Mouse (Mus musculus): Measurements from ENCODE around the gene Odf2l. TPM values are rescaled to one million over a fixed set of nuclear protein-coding genes. Genes with fewer than 3 reads are reported as not detected.

Gene Odf2l
- polyA plus RNA-seq, 1 experiment from 2014 or later, result 13.1 TPM

- Histone ChIP-seq H3K4me3 (ENCODE audit: low read length) (no peak overlapping the region), H3K4me1 (ENCODE audit: control insufficient read depth, insufficient read depth, low read length) (no peaks in the 10 kb centered on the region), H3K36me3 (ENCODE audit: control insufficient read depth, insufficient read depth, low read length) (0 out of 2 replicates have a peak, but pooled peaks cover 3% of the 10 kb centered on the region), H3K27me3 (replicated peaks; ENCODE audit: control insufficient read depth, insufficient read depth, low read length) (no peaks in the 10 kb centered on the region), H3K9ac (ENCODE audit: low read depth, low read length) (no peak overlapping the region), H3K9me3 (ENCODE audit: control insufficient read depth, low read length) (no peaks in the 10 kb centered on the region), H3K27ac (ENCODE audit: low read length) (no peak overlapping the region), H3K4me2 (ENCODE audit: low read depth, low read length) (no peak overlapping the region)
- no peak for ATAC-seq
- 86% methylated on average over 2 of the region's 2 CpGs for WGBS
These were observed 8.2 kb downstream of the Odf2l start for GRCm38 (mm10) chr3:145126618-145127017.

- no peaks in the 10 kb centered on the region for H3K9me3 ChIP-seq (ENCODE audit: control insufficient read depth, low read length)
- no peak overlapping the region for H3K9ac ChIP-seq (ENCODE audit: low read depth, low read length)
- H3K4me1 ChIP-seq (ENCODE audit: control insufficient read depth, insufficient read depth, low read length), result peaks cover 2% of the 10 kb centered on the region; the same call in 1 of the 2 replicates
- no peak overlapping the region for H3K27ac ChIP-seq (ENCODE audit: low read length)
- H3K4me2 ChIP-seq (ENCODE audit: low read depth, low read length), result no peak overlapping the region
- H3K4me3 ChIP-seq (ENCODE audit: low read length), result no peak overlapping the region
- H3K36me3 ChIP-seq (ENCODE audit: control insufficient read depth, insufficient read depth, low read length), result 0 out of 2 replicates have a peak, but pooled peaks cover 3% of the 10 kb centered on the region
- no peak for ATAC-seq
- H3K27me3 ChIP-seq (replicated peaks; ENCODE audit: control insufficient read depth, insufficient read depth, low read length), result no peaks in the 10 kb centered on the region
These were observed 11.0 kb downstream of the Odf2l start for GRCm38 (mm10) chr3:145129356-145129755.

GRCm38 (mm10) chr3:145131210-145131868 is 13.0 kb downstream of the Odf2l start:
- no peak overlapping the region for H3K27ac ChIP-seq (ENCODE audit: low read length)
- no peak overlapping the region for H3K9ac ChIP-seq (ENCODE audit: low read depth, low read length)
- no peaks in the 10 kb centered on the region for H3K27me3 ChIP-seq (replicated peaks; ENCODE audit: control insufficient read depth, insufficient read depth, low read length)
- peak; percentile 63; the same call in 1 of the 2 replicates for ATAC-seq
- H3K4me2 ChIP-seq (ENCODE audit: low read depth, low read length), result no peak overlapping the region
- H3K9me3 ChIP-seq (ENCODE audit: control insufficient read depth, low read length), result no peaks in the 10 kb centered on the region
- 16% methylated on average over 3 of the region's 3 CpGs for WGBS
- peaks cover 2% of the 10 kb centered on the region; the same call in 1 of the 2 replicates for H3K4me1 ChIP-seq (ENCODE audit: control insufficient read depth, insufficient read depth, low read length)
- 0 out of 2 replicates have a peak, but pooled peaks cover 3% of the 10 kb centered on the region for H3K36me3 ChIP-seq (ENCODE audit: control insufficient read depth, insufficient read depth, low read length)
- H3K4me3 ChIP-seq (ENCODE audit: low read length), result no peak overlapping the region

- Histone ChIP-seq H3K27ac (ENCODE audit: low read length) (no peak overlapping the region), H3K4me3 (ENCODE audit: low read length) (no peak overlapping the region), H3K9me3 (ENCODE audit: control insufficient read depth, low read length) (no peaks in the 10 kb centered on the region), H3K36me3 (ENCODE audit: control insufficient read depth, insufficient read depth, low read length) (no peaks in the 10 kb centered on the region), H3K4me2 (ENCODE audit: low read depth, low read length) (no peak overlapping the region), H3K9ac (ENCODE audit: low read depth, low read length) (no peak overlapping the region), H3K27me3 (replicated peaks; ENCODE audit: control insufficient read depth, insufficient read depth, low read length) (no peaks in the 10 kb centered on the region), H3K4me1 (ENCODE audit: control insufficient read depth, insufficient read depth, low read length) (no peaks in the 10 kb centered on the region)
- 62% methylated on average over 4 of the region's 4 CpGs for WGBS
- ATAC-seq, result peak; percentile 42; the same call in 1 of the 2 replicates
These were observed 21.8 kb downstream of the Odf2l start for GRCm38 (mm10) chr3:145140236-145140635.

- Histone ChIP-seq H3K36me3 (ENCODE audit: control insufficient read depth, insufficient read depth, low read length) (no peaks in the 10 kb centered on the region), H3K27ac (ENCODE audit: low read length) (no peak overlapping the region), H3K4me2 (ENCODE audit: low read depth, low read length) (no peak overlapping the region), H3K4me1 (ENCODE audit: control insufficient read depth, insufficient read depth, low read length) (no peaks in the 10 kb centered on the region), H3K9ac (ENCODE audit: low read depth, low read length) (no peak overlapping the region), H3K4me3 (ENCODE audit: low read length) (no peak overlapping the region), H3K27me3 (replicated peaks; ENCODE audit: control insufficient read depth, insufficient read depth, low read length) (no peaks in the 10 kb centered on the region), H3K9me3 (ENCODE audit: control insufficient read depth, low read length) (no peaks in the 10 kb centered on the region)
- no peak for ATAC-seq
These were observed 24.5 kb downstream of the Odf2l start for GRCm38 (mm10) chr3:145142925-145143324.

GRCm38 (mm10) chr3:145143856-145144255 is 25.5 kb downstream of the Odf2l start:
- H3K4me3 ChIP-seq (ENCODE audit: low read length), result no peak overlapping the region
- no peak overlapping the region for H3K27ac ChIP-seq (ENCODE audit: low read length)
- H3K4me1 ChIP-seq (ENCODE audit: control insufficient read depth, insufficient read depth, low read length), result no peaks in the 10 kb centered on the region
- H3K36me3 ChIP-seq (ENCODE audit: control insufficient read depth, insufficient read depth, low read length), result no peaks in the 10 kb centered on the region
- no peak overlapping the region for H3K4me2 ChIP-seq (ENCODE audit: low read depth, low read length)
- no peak overlapping the region for H3K9ac ChIP-seq (ENCODE audit: low read depth, low read length)
- 86% methylated on average over 10 of the region's 10 CpGs for WGBS
- no peaks in the 10 kb centered on the region for H3K9me3 ChIP-seq (ENCODE audit: control insufficient read depth, low read length)
- no peak for ATAC-seq
- H3K27me3 ChIP-seq (replicated peaks; ENCODE audit: control insufficient read depth, insufficient read depth, low read length), result no peaks in the 10 kb centered on the region

GRCm38 (mm10) chr3:145146871-145147270 is 28.5 kb downstream of the Odf2l start:
- 80% methylated on average over 9 of the region's 9 CpGs for WGBS
- Histone ChIP-seq H3K9ac (ENCODE audit: low read depth, low read length) (no peak overlapping the region), H3K27me3 (replicated peaks; ENCODE audit: control insufficient read depth, insufficient read depth, low read length) (no peaks in the 10 kb centered on the region), H3K4me3 (ENCODE audit: low read length) (no peak overlapping the region), H3K4me1 (ENCODE audit: control insufficient read depth, insufficient read depth, low read length) (no peaks in the 10 kb centered on the region), H3K4me2 (ENCODE audit: low read depth, low read length) (no peak overlapping the region), H3K9me3 (ENCODE audit: control insufficient read depth, low read length) (no peaks in the 10 kb centered on the region), H3K36me3 (ENCODE audit: control insufficient read depth, insufficient read depth, low read length) (no peaks in the 10 kb centered on the region), H3K27ac (ENCODE audit: low read length) (no peak overlapping the region)
- peak; percentile 56 for ATAC-seq

GRCm38 (mm10) chr3:145147483-145147882 is 29.1 kb downstream of the Odf2l start:
- no peak for ATAC-seq
- Histone ChIP-seq H3K36me3 (ENCODE audit: control insufficient read depth, insufficient read depth, low read length) (no peaks in the 10 kb centered on the region), H3K4me2 (ENCODE audit: low read depth, low read length) (no peak overlapping the region), H3K4me3 (ENCODE audit: low read length) (no peak overlapping the region), H3K9ac (ENCODE audit: low read depth, low read length) (no peak overlapping the region), H3K27me3 (replicated peaks; ENCODE audit: control insufficient read depth, insufficient read depth, low read length) (no peaks in the 10 kb centered on the region), H3K27ac (ENCODE audit: low read length) (no peak overlapping the region), H3K9me3 (ENCODE audit: control insufficient read depth, low read length) (no peaks in the 10 kb centered on the region), H3K4me1 (ENCODE audit: control insufficient read depth, insufficient read depth, low read length) (no peaks in the 10 kb centered on the region)
- WGBS, result 65% methylated on average over 2 of the region's 2 CpGs

- Histone ChIP-seq H3K4me1 (ENCODE audit: control insufficient read depth, insufficient read depth, low read length) (no peaks in the 10 kb centered on the region), H3K4me2 (ENCODE audit: low read depth, low read length) (no peak overlapping the region), H3K36me3 (ENCODE audit: control insufficient read depth, insufficient read depth, low read length) (no peaks in the 10 kb centered on the region), H3K27me3 (replicated peaks; ENCODE audit: control insufficient read depth, insufficient read depth, low read length) (no peaks in the 10 kb centered on the region), H3K9me3 (ENCODE audit: control insufficient read depth, low read length) (no peaks in the 10 kb centered on the region), H3K27ac (ENCODE audit: low read length) (no peak overlapping the region), H3K4me3 (ENCODE audit: low read length) (no peak overlapping the region), H3K9ac (ENCODE audit: low read depth, low read length) (no peak overlapping the region)
- no peak for ATAC-seq
These were observed 29.6 kb downstream of the Odf2l start for GRCm38 (mm10) chr3:145147952-145148351.

GRCm38 (mm10) chr3:145151092-145151491 is 32.7 kb downstream of the Odf2l start:
- no peaks in the 10 kb centered on the region for H3K9me3 ChIP-seq (ENCODE audit: control insufficient read depth, low read length)
- ATAC-seq, result no peak
- H3K27ac ChIP-seq (ENCODE audit: low read length), result no peak overlapping the region
- H3K4me1 ChIP-seq (ENCODE audit: control insufficient read depth, insufficient read depth, low read length), result no peaks in the 10 kb centered on the region
- H3K4me2 ChIP-seq (ENCODE audit: low read depth, low read length), result no peak overlapping the region
- WGBS, result 81% methylated on average over 7 of the region's 7 CpGs
- H3K36me3 ChIP-seq (ENCODE audit: control insufficient read depth, insufficient read depth, low read length), result no peaks in the 10 kb centered on the region
- H3K27me3 ChIP-seq (replicated peaks; ENCODE audit: control insufficient read depth, insufficient read depth, low read length), result no peaks in the 10 kb centered on the region
- H3K9ac ChIP-seq (ENCODE audit: low read depth, low read length), result no peak overlapping the region
- H3K4me3 ChIP-seq (ENCODE audit: low read length), result no peak overlapping the region

Data from intestine, embryonic 16.5 days (tissue).